Mouse (Mus musculus) ovary, adult 18-20 months (tissue): ENCODE data around the gene Sec31a.

Experiments
- DNase-seq: peaks from one replicate; pipeline ENCODE4 v3.0.0; 2022; ENCODE audit warnings: low spot score, mixed read lengths

The Sec31a gene

GRCm38 (mm10) chr5:100408485-100408884, 7.5 kb downstream of the Sec31a start:
- no peak for DNase-seq

- no peak for DNase-seq
Observed at GRCm38 (mm10) chr5:100396753-100397152, 19.3 kb downstream of the Sec31a start.

- DNase-seq, result no peak
Observed at GRCm38 (mm10) chr5:100393681-100394080, 22.4 kb downstream of the Sec31a start.

GRCm38 (mm10) chr5:100392436-100392955, 23.5 kb downstream of the Sec31a start:
- no peak for DNase-seq

- no peak for DNase-seq
Observed at GRCm38 (mm10) chr5:100383782-100384510, 32.1 kb downstream of the Sec31a start.

- no peak for DNase-seq
Observed at GRCm38 (mm10) chr5:100381094-100381493, 34.9 kb downstream of the Sec31a start.

GRCm38 (mm10) chr5:100380277-100380676, 35.8 kb downstream of the Sec31a start:
- DNase-seq, result no peak

GRCm38 (mm10) chr5:100378981-100379380, 37.1 kb downstream of the Sec31a start:
- DNase-seq, result no peak

GRCm38 (mm10) chr5:100378211-100378610, 37.8 kb downstream of the Sec31a start:
- DNase-seq, result no peak

- DNase-seq, result no peak
Observed at GRCm38 (mm10) chr5:100377376-100377775, 38.7 kb downstream of the Sec31a start.

GRCm38 (mm10) chr5:100374703-100375102, 41.3 kb downstream of the Sec31a start:
- no peak for DNase-seq

- no peak for DNase-seq
Observed at GRCm38 (mm10) chr5:100373952-100374351, 42.1 kb downstream of the Sec31a start.

- DNase-seq, result no peak
Observed at GRCm38 (mm10) chr5:100370919-100371318, 45.1 kb downstream of the Sec31a start.

GRCm38 (mm10) chr5:100369825-100370459, 46.1 kb downstream of the Sec31a start:
- no peak for DNase-seq

- no peak for DNase-seq
Observed at GRCm38 (mm10) chr5:100369093-100369492, 46.9 kb downstream of the Sec31a start.

GRCm38 (mm10) chr5:100368527-100368926, 47.5 kb downstream of the Sec31a start:
- no peak for DNase-seq

- no peak for DNase-seq
Observed at GRCm38 (mm10) chr5:100367051-100367450, 49.0 kb downstream of the Sec31a start.

GRCm38 (mm10) chr5:100360296-100360695, 55.7 kb downstream of the Sec31a start:
- DNase-seq, result no peak

GRCm38 (mm10) chr5:100358334-100358733, 57.7 kb downstream of the Sec31a start:
- DNase-seq, result no peak

- no peak for DNase-seq
Observed at GRCm38 (mm10) chr5:100354644-100355043, 61.4 kb downstream of the Sec31a start.

GRCm38 (mm10) chr5:100352986-100353848, 62.8 kb downstream of the Sec31a start:
- DNase-seq, result no peak

GRCm38 (mm10) chr5:100350907-100351456, 65.1 kb downstream of the Sec31a start:
- no peak for DNase-seq
